Mouse (Mus musculus): ENCODE data around the gene Zbtb21.

- TF ChIP-seq POLR2A (IDR thresholded peaks at IDR 0.05; ENCODE audit: extremely low read depth, insufficient read depth, low read length) (no peak), CTCF (IDR thresholded peaks at IDR 0.05; ENCODE audit: extremely low read depth, insufficient read depth, low read length) (no peak)
These were observed 32.2 kb downstream of the Zbtb21 start for GRCm38 (mm10) chr16:97930231-97930630.
